Comparison of ENCODE assay signal across 8 mouse cellular contexts in genomic region chr17:27555512-27556172, GRCm38 (mm10). TPM values are rescaled to one million over a fixed set of nuclear protein-coding genes. Genes with fewer than 3 reads are reported as not detected.
DNase-seq lines count a peak whose midpoint lies in the region; ATAC-seq lines count a peak whose summit lies in the region.

No protein-coding gene starts in this region.

- peak overlapping the region; percentile 90 for H3K4me3 ChIP-seq in lung, embryonic 15.5 days
- peak overlapping the region; percentile 73 for H3K4me3 ChIP-seq in neural tube, embryonic 15.5 days (replicated peaks)

- H3K27me3 ChIP-seq in lung, embryonic 15.5 days: no peaks in the 10 kb centered on the region
- H3K27me3 ChIP-seq in neural tube, embryonic 15.5 days (replicated peaks): peaks cover 13% of the 10 kb centered on the region

- peak; percentile 78 for DNase-seq in cerebellum, adult 11-12 months
- peak; percentile 60 to 71 for DNase-seq in heart, adult 18-20 months
- peak; percentile 73 for DNase-seq in kidney, adult 11 months
- DNase-seq in urinary bladder, postnatal 25 days (ENCODE audit: low spot score): peak; percentile 55

- H3K9me3 ChIP-seq in lung, embryonic 15.5 days: no peaks in the 10 kb centered on the region
- H3K9me3 ChIP-seq in neural tube, embryonic 15.5 days (replicated peaks): no peaks in the 10 kb centered on the region

- H3K36me3 ChIP-seq in lung, embryonic 15.5 days: no peaks in the 10 kb centered on the region
- no peaks in the 10 kb centered on the region for H3K36me3 ChIP-seq in neural tube, embryonic 15.5 days

- H3K9ac ChIP-seq in lung, embryonic 15.5 days: peak overlapping the region; percentile 51
- H3K9ac ChIP-seq in neural tube, embryonic 15.5 days (replicated peaks): no peak overlapping the region; the same call in 1 of the 2 replicates

- peaks cover 42% of the 10 kb centered on the region for H3K4me1 ChIP-seq in lung, embryonic 15.5 days
- peaks cover 38% of the 10 kb centered on the region for H3K4me1 ChIP-seq in neural tube, embryonic 15.5 days

- ATAC-seq in cerebellum, adult (ENCODE audit: insufficient number of reproducible peaks, low FRiP score, low TSS enrichment): no peak
- peak; percentile 40 for ATAC-seq in common myeloid progenitor, adult 5-6 weeks (replicated peaks; ENCODE audit: low read depth, poor library complexity, severe bottlenecking)
- peak; percentile 56 for ATAC-seq in lung, embryonic 15.5 days (ENCODE audit: borderline replicate concordance, extremely low read depth, low FRiP score, low TSS enrichment)
- no peak for ATAC-seq in neural tube, embryonic 15.5 days (ENCODE audit: low FRiP score)

- peak overlapping the region; percentile 91 for H3K4me2 ChIP-seq in lung, embryonic 15.5 days
- peak overlapping the region; percentile 84 for H3K4me2 ChIP-seq in neural tube, embryonic 15.5 days

- H3K27ac ChIP-seq in lung, embryonic 15.5 days: peak overlapping the region; percentile 98
- H3K27ac ChIP-seq in neural tube, embryonic 15.5 days (replicated peaks): peak overlapping the region; percentile 91; the same call in 1 of the 2 replicates

- under 1% methylated on average over 55 of the region's 55 CpGs for WGBS in lung, embryonic 15.5 days
- WGBS in neural tube, embryonic 15.5 days: under 1% methylated on average over 54 of the region's 55 CpGs

RNA-seq across cellular contexts. Expression of gene Hmga1, which starts 0.7 kb away (rescaled TPM):
- total RNA-seq in common myeloid progenitor, adult 5-6 weeks (2017): 141 and 203 TPM in 2 replicates
- 10 to 100 TPM; 47.3 to 52.7 TPM for total RNA-seq in heart, adult 18-20 months (2021)
- 238 and 240 TPM in 2 replicates for polyA plus RNA-seq in lung, embryonic 15.5 days (2015; fragmentation: Nextera tagmentation; extraction: Ambion mirVana)
- polyA plus RNA-seq in neural tube, embryonic 15.5 days (2015; fragmentation: Nextera tagmentation; extraction: Ambion mirVana): 129 and 207 TPM in 2 replicates

RNA-seq across cellular contexts. Expression of gene AI413582, which starts 9.9 kb away (rescaled TPM):
- total RNA-seq in common myeloid progenitor, adult 5-6 weeks (2017): 19.0 and 22.6 TPM in 2 replicates
- total RNA-seq in heart, adult 18-20 months (2021): 10 to 100 TPM in 1 of 2 experiments, 1 to 10 TPM in 1; 9.3 to 10.6 TPM
- 20.1 and 21.4 TPM in 2 replicates for polyA plus RNA-seq in lung, embryonic 15.5 days (2015; fragmentation: Nextera tagmentation; extraction: Ambion mirVana)
- 70.8 and 74.9 TPM in 2 replicates for polyA plus RNA-seq in neural tube, embryonic 15.5 days (2015; fragmentation: Nextera tagmentation; extraction: Ambion mirVana)

RNA-seq across cellular contexts. Expression of gene Grm4, which starts 34.4 kb away (rescaled TPM):
- 0.05 TPM in 1 of 2 replicates, not detected in the other for total RNA-seq in common myeloid progenitor, adult 5-6 weeks (2017)
- total RNA-seq in heart, adult 18-20 months (2021): under 1 TPM; 0.15 to 0.18 TPM
- 0.06 and 0.07 TPM in 2 replicates for polyA plus RNA-seq in lung, embryonic 15.5 days (2015; fragmentation: Nextera tagmentation; extraction: Ambion mirVana)
- polyA plus RNA-seq in neural tube, embryonic 15.5 days (2015; fragmentation: Nextera tagmentation; extraction: Ambion mirVana): 9.7 and 10.1 TPM in 2 replicates

Comparison
In these comparisons a context has a peak if more than half of its experiments do, and no peak if none do; other contexts are left out.
1. ATAC-seq: peak in common myeloid progenitor, adult 5-6 weeks (single experiment) and lung, embryonic 15.5 days (single experiment); none in cerebellum, adult (single experiment) and neural tube, embryonic 15.5 days (single experiment).
2. Peak in every context shown above with its lines, with median percentiles within 50 percentile points of each other: DNase-seq.